Mouse (Mus musculus): Measurements from ENCODE around the gene Pdia3.
"Not testable (repeated sequence)": the region's sequence is repeated elsewhere in the genome, so short reads cannot be mapped to it uniquely, and the experiment has no call there.

Pdia3 gene

GRCm38 (mm10) chr2:121480916-121481315, 67.3 kb downstream of the Pdia3 start:
- DNase-seq: not testable (repeated sequence)

- no peak for DNase-seq
These were observed 70.0 kb downstream of the Pdia3 start for GRCm38 (mm10) chr2:121483576-121483975.

GRCm38 (mm10) chr2:121484403-121484802, 70.8 kb downstream of the Pdia3 start:
- DNase-seq: not testable (repeated sequence)
